Mouse (Mus musculus): ENCODE measurements at regions not wholly inside any gene's neighbourhood (a gene's known extent, or its start where the extent isn't known, plus 50 kb on each side); places are given as distances from the start of the nearest gene placed in this dataset.

GRCm38 (mm10) chr13:47735426-47736063 is 525.5 kb upstream of the Id4 start:
- DNase-seq (ENCODE audit: low read depth, low spot score), result no peak

DNA sequence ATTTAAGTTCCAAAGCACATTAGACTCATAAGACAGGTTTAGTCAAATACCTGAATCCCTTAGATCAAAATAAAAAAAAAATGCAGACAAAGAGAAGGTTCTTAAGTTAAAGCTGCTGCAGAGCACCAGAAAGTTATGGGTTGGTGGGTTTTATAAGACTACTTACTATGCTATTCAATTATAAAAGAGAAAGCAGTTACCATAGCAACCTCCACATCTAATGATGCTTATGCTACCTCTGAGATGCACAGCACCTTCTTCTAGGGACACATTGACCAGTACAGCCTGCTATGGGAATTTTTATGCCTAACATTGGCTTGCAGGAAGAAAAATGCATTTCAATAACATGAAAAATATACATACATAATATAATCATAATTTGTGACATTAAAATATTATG is 512.1 kb upstream of the Id4 start:
- DNase-seq (ENCODE audit: low read depth, low spot score), result no peak

GRCm38 (mm10) chr13:47751033-47751432 is 510.0 kb upstream of the Id4 start:
- no peak for DNase-seq (ENCODE audit: low read depth, low spot score)

DNA sequence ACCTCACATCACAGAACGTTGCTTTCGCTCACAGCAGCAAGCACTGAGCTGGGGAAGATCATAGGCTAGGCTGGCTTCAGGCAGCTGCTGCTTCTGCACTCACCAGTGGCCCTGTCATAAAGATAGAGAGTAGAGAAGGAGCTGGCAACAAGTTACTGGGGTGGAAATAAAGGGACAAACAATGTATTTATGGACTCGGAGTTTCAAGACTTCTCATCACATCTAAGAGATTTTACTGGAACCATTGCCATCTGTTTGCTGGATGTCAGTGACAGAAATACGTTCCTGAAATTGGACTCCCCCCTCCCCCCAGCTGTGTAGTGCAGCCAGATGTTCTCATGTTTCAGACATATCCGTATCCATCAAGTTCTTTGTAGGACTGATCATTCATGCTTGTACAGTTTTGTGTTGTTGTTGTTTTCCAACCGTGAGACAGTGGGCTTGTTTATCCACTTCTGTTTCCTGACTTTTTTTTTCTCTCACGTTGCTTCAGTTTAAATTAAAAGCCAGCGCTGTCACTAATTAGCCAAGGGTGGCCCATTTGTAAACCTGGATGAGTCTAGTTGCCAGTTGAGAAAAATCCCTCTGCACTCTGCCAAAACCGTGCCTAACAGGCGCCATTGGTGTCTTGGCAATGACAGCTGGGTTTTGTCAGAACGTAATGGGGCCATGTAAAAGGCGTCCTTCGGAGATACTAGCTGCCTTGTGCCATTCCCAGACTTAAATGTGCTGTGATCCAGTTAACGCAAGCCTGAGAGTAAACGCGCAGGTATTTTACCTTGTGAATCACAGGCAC is 496.0 kb upstream of the Id4 start:
- no peak for DNase-seq (ENCODE audit: low read depth, low spot score)

- no peak for DNase-seq (ENCODE audit: low read depth, low spot score)
These were observed 492.0 kb upstream of the Id4 start for GRCm38 (mm10) chr13:47768963-47769527.

- peak; percentile 81 for DNase-seq (ENCODE audit: low read depth, low spot score)
These were observed 483.6 kb upstream of the Id4 start for GRCm38 (mm10) chr13:47777206-47778099.

GRCm38 (mm10) chr13:47778218-47779009 is 482.6 kb upstream of the Id4 start:
- peak; percentile 17 for DNase-seq (ENCODE audit: low read depth, low spot score)

DNA sequence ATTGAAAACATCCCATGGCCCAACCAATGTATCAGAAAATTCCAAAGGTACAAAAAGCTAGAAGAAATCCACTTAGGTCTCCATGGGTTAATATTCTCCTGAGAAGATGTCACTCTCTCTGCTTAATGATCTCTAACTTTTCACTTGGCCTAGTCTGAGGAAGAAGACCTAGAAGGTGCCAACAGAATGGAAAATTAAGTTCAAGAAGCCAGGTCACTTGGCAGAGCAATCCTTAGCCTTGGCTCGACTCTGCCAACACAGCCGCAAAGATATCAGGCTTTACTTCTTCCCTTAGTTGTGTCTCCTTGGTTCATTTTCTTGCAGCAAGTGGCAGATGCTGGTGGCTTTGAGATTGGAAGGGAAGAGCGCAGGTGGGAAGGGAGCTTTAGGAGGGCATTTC is 476.6 kb upstream of the Id4 start:
- no peak for DNase-seq (ENCODE audit: low read depth, low spot score)

- peak; percentile 60 for DNase-seq (ENCODE audit: low read depth, low spot score)
These were observed 463.2 kb upstream of the Id4 start for GRCm38 (mm10) chr13:47797859-47798258.

- DNase-seq (ENCODE audit: low read depth, low spot score), result no peak
These were observed 449.2 kb upstream of the Id4 start for GRCm38 (mm10) chr13:47811711-47812415.

- DNase-seq (ENCODE audit: low read depth, low spot score), result no peak
These were observed 442.0 kb upstream of the Id4 start for GRCm38 (mm10) chr13:47818924-47819564.

DNA sequence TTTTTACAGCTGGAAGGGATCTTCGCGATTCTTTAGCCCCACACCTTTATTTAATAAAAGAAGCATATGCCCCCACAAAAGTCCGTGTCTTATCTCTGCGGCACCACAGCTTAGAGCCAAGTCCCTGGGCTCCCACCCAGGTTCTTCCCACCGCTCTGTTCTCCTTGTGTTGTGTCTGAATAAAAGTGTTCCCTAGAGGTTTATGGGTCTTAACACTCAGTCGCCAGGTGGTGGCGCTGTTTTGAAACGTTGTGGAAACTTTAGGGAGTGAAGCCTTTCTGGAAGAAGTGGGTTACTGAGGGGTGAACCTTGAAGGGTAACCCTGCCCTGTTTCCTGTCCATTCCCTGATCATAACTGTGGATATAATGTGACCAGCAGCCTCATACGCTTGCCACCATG is 424.5 kb upstream of the Id4 start:
- peak; percentile 9 for DNase-seq (ENCODE audit: low read depth, low spot score)

GRCm38 (mm10) chr13:47842418-47842817 is 418.6 kb upstream of the Id4 start:
- no peak for DNase-seq (ENCODE audit: low read depth, low spot score)

DNA sequence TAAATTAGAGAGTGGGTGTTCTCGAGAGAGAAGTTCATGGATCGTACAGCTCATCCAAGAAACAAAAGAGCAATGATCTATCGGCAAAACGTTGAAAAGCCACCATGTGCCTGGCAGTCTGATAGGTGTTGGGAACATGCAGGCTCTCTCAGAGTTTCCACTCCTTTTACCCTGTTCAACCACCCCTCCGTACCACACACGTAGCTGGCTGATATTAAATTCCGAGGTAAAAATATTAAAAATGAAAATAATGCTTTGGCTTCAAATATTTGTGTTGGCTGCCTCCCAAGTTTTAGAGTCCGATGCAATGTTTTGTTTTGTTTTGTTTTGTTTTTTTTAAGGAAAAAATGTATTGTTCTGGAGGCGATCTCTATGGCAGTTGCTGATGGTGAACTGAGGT is 418.0 kb upstream of the Id4 start:
- no peak for DNase-seq (ENCODE audit: low read depth, low spot score)

GRCm38 (mm10) chr13:47843541-47844267 is 417.3 kb upstream of the Id4 start:
- DNase-seq (ENCODE audit: low read depth, low spot score), result no peak

DNA sequence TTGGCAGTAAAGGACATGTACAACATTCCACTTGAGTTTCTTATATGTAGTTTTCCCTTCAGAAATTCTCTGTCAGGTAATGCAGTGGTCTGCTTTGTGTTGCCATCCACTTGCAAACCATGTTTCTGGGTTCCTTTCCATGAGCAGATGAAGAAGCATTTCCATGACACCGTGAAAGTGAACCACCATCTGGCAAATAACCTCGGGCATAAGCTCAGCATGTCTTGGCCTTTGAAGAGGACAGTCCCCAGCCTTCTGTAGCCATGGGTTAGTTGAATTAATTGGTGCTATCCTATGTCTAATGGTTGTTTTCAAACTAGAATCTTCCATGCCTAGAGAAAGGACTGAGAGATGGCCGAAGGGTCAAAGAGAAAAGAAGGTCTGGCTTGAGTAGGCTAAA is 414.3 kb upstream of the Id4 start:
- DNase-seq (ENCODE audit: low read depth, low spot score), result no peak

DNA sequence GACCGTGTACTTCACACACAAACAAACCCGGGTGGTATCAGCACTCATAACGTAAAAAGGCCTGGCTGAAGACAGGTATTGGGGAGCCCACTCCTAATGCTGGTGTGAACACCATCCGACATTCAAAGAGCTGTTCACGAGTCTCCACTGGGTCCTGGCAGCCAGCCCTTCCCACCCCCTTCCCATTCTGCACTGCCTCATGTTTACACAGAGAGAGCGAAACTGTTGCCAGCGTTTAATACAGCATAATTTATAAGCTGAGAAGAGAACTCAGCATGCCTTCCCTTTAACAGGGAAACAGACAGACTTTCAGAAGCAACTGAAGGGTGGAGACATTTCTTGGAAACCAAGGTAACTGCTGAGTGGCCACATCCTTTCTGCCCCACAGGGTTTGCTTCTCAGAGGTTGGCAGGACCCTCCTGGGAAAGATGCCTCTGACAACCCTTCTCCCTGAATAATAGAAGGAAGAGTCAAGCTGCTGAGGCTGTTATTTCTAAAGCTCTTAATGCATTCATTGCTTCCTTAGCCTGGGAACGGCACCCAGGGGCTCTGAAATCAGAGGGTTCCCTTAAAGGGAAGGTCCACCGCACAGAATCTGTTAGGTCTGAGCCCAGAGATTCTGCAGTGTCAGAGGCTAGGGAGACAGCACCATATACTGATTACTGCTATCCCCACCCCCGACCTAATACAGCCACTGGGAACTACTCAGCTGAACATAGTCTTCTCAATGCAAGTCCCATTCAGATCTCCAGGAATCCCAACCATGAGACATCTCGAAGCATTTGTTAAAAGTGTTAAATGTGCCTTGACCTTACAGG is 412.4 kb upstream of the Id4 start:
- no peak for DNase-seq (ENCODE audit: low read depth, low spot score)

DNA sequence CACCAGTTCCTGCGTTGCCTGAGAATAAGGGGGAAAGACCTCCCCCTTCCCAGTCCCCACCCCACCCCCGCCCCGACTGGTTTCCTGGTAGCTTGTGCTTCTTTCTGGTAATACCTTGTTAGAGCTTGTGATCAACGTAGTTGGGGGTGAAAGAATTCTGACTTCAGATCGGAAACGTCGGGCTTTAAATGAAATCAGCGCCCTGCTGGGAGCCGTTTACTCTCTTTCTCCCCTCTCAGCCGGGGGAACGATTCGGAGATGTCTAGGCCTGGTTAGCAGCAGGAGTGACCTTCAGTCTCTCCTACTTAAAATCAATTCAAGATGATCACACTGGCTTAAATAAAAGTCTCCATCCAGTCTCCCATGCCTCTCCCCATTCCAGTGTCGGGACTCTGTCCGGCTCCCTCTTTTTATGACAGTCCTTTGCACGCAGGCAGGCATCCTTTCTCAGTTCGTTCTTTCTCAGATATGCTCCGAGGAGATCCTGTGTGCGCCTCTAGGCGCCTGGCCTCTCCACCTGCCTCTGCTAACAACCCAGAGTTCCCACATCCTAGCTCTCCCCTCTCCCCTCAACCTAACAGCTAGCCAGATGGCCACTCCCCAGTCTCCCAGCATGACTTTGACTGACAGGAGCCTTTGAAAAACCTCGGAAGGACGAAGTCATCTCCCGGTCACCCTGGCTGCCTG is 405.5 kb upstream of the Id4 start:
- no peak for DNase-seq (ENCODE audit: low read depth, low spot score)

Measured in 3T3-L1 (cell line).